Mouse (Mus musculus): Measurements from ENCODE around the gene Gm16368. TPM values are rescaled to one million over a fixed set of nuclear protein-coding genes. Genes with fewer than 3 reads are reported as not detected.
"Not testable (repeated sequence)": the region's sequence is repeated elsewhere in the genome, so short reads cannot be mapped to it uniquely, and the experiment has no call there.

Gene Gm16368
- not detected in 2 replicates for polyA plus RNA-seq (2014; fragmentation: Nextera tagmentation; extraction: Ambion mirVana)

DNA sequence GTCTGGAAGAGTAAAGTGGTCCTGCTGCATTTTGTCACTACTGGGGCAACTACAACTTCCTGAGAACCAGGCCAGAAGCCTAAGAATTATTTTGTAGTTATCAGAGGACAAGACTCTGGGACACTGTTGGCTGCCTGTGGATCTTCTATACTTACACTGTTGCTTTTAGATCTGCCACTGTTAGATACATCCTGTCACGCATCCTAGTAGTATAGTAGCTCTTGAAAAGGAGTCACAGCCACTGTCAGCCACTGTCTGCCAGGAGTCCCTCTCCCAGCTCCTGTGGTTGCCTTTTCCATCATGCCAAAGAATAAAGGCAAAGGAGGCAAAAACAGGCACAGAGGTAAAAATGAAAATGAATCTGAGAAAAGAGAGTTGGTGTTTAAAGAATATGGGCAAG lies at the start of gene Gm16368:
Gene Gm16368, plus strand, starts transcription at position 301 of the 400 bp plus-strand sequence.
- H3K4me3 ChIP-seq (ENCODE audit: low read depth, low read length): not testable (repeated sequence)

DNA sequence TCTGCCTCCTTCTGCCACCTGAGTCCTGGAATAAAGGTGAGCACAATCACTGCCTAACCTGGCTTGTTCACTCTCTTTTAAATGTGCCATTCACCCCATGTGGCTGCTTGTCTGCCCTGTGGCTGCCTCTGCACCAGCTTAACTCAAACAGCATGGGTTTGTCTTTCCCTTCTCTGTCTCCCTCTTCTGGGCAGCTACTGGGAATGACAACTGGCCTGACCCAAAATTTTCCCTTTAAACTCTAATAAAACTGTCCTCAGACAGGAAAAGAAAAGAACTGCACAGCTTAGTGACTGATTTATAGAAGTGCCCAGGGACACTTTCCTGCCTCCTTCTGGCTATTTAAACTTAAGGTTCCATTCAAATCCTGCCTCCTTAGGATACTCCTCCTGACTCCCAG lies 44.4 kb upstream of the Gm16368 start:
- DNase-seq (ENCODE audit: low spot score); H3K27me3 ChIP-seq (replicated peaks; ENCODE audit: control insufficient read depth, insufficient read depth, low read length); H3K27ac ChIP-seq (ENCODE audit: low read depth, low read length); H3K4me1 ChIP-seq (replicated peaks; ENCODE audit: control insufficient read depth, insufficient read depth, low read length); H3K4me2 ChIP-seq; H3K36me3 ChIP-seq (ENCODE audit: control insufficient read depth, insufficient read depth, low read length); H3K9ac ChIP-seq (ENCODE audit: low read depth, low read length); H3K9me3 ChIP-seq (ENCODE audit: control insufficient read depth, low read length); H3K4me3 ChIP-seq (ENCODE audit: low read depth, low read length); ATAC-seq (replicated peaks; ENCODE audit: low FRiP score): not testable (repeated sequence)

More for the DNA sequence above, at the start of gene Gm16368:
- H3K9ac ChIP-seq (ENCODE audit: low read depth, low read length); ATAC-seq (replicated peaks; ENCODE audit: low FRiP score); H3K27ac ChIP-seq (ENCODE audit: low read depth, low read length); H3K27me3 ChIP-seq (replicated peaks; ENCODE audit: control insufficient read depth, insufficient read depth, low read length); H3K36me3 ChIP-seq (ENCODE audit: control insufficient read depth, insufficient read depth, low read length); H3K9me3 ChIP-seq (ENCODE audit: control insufficient read depth, low read length); DNase-seq (ENCODE audit: low spot score); H3K4me2 ChIP-seq; H3K4me1 ChIP-seq (replicated peaks; ENCODE audit: control insufficient read depth, insufficient read depth, low read length): not testable (repeated sequence)
- 80% methylated on average over 1 of the region's 1 CpGs for WGBS

GRCm38 (mm10) chr12:88039703-88040102 lies 43.8 kb upstream of the Gm16368 start:
- H3K4me1 ChIP-seq (replicated peaks; ENCODE audit: control insufficient read depth, insufficient read depth, low read length); DNase-seq (ENCODE audit: low spot score); H3K36me3 ChIP-seq (ENCODE audit: control insufficient read depth, insufficient read depth, low read length); H3K27me3 ChIP-seq (replicated peaks; ENCODE audit: control insufficient read depth, insufficient read depth, low read length); H3K4me2 ChIP-seq; H3K9ac ChIP-seq (ENCODE audit: low read depth, low read length); H3K27ac ChIP-seq (ENCODE audit: low read depth, low read length); ATAC-seq (replicated peaks; ENCODE audit: low FRiP score); H3K4me3 ChIP-seq (ENCODE audit: low read depth, low read length); H3K9me3 ChIP-seq (ENCODE audit: control insufficient read depth, low read length): not testable (repeated sequence)
- 92% methylated on average over 1 of the region's 1 CpGs for whole genome bisulfite sequencing

- H3K27me3 ChIP-seq (replicated peaks; ENCODE audit: control insufficient read depth, insufficient read depth, low read length); H3K36me3 ChIP-seq (ENCODE audit: control insufficient read depth, insufficient read depth, low read length); H3K4me1 ChIP-seq (replicated peaks; ENCODE audit: control insufficient read depth, insufficient read depth, low read length); H3K9ac ChIP-seq (ENCODE audit: low read depth, low read length); H3K27ac ChIP-seq (ENCODE audit: low read depth, low read length); DNase-seq (ENCODE audit: low spot score); ATAC-seq (replicated peaks; ENCODE audit: low FRiP score); H3K9me3 ChIP-seq (ENCODE audit: control insufficient read depth, low read length); H3K4me2 ChIP-seq; H3K4me3 ChIP-seq (ENCODE audit: low read depth, low read length): not testable (repeated sequence)
- WGBS: 56% methylated on average over 1 of the region's 1 CpGs
Measured at GRCm38 (mm10) chr12:88045226-88045625, 38.3 kb upstream of the Gm16368 start.

Other genes starting within 250 kb of the Gm16368 start
- not detected in 2 replicates for gene Gm2001, start 241.4 kb upstream of the Gm16368 start, polyA plus RNA-seq (2014; fragmentation: Nextera tagmentation; extraction: Ambion mirVana)
- not detected in 2 replicates for gene Gm2016, start 209.6 kb upstream of the Gm16368 start, polyA plus RNA-seq (2014; fragmentation: Nextera tagmentation; extraction: Ambion mirVana)
- not detected in 2 replicates for gene Gm2022, start 188.3 kb upstream of the Gm16368 start, polyA plus RNA-seq (2014; fragmentation: Nextera tagmentation; extraction: Ambion mirVana)
- not detected in 2 replicates for gene Gm2035, start 163.8 kb upstream of the Gm16368 start, polyA plus RNA-seq (2014; fragmentation: Nextera tagmentation; extraction: Ambion mirVana)
- gene Gm2042, start 129.6 kb upstream of the Gm16368 start, polyA plus RNA-seq (2014; fragmentation: Nextera tagmentation; extraction: Ambion mirVana): not detected in 2 replicates
- not detected in 2 replicates for gene Gm2075, start 71.8 kb upstream of the Gm16368 start, polyA plus RNA-seq (2014; fragmentation: Nextera tagmentation; extraction: Ambion mirVana)
- gene Gm6803, start 64.9 kb upstream of the Gm16368 start, polyA plus RNA-seq (2014; fragmentation: Nextera tagmentation; extraction: Ambion mirVana): not detected in 2 replicates
- not detected in 2 replicates for gene Gm2056, start 56.7 kb upstream of the Gm16368 start, polyA plus RNA-seq (2014; fragmentation: Nextera tagmentation; extraction: Ambion mirVana)
- gene Gm10436, start 98.4 kb downstream of the Gm16368 start, polyA plus RNA-seq (2014; fragmentation: Nextera tagmentation; extraction: Ambion mirVana): not detected in 2 replicates
- not detected in 2 replicates for gene Gm8332, start 166.4 kb downstream of the Gm16368 start, polyA plus RNA-seq (2014; fragmentation: Nextera tagmentation; extraction: Ambion mirVana)
- gene Gm5662, start 190.8 kb downstream of the Gm16368 start, polyA plus RNA-seq (2014; fragmentation: Nextera tagmentation; extraction: Ambion mirVana): not detected in 2 replicates
- not detected in 2 replicates for gene Gm5039, start 240.3 kb downstream of the Gm16368 start, polyA plus RNA-seq (2014; fragmentation: Nextera tagmentation; extraction: Ambion mirVana)